Mouse (Mus musculus) myocyte (in vitro differentiated cells): ENCODE data around the gene Lrp1. TPM values are rescaled to one million over a fixed set of nuclear protein-coding genes. Genes with fewer than 3 reads are reported as not detected.

Experiments used
- H3K27me3 ChIP-seq: one replicate; pipeline ENCODE4 v1.6.1; 2011; ENCODE audit not compliant: control insufficient read depth, insufficient read depth, insufficient read length
- H3K36me3 ChIP-seq: one replicate; pipeline ENCODE4 v1.6.1; 2011; ENCODE audit not compliant: control insufficient read depth, insufficient read depth
- H3K4me2 ChIP-seq: one replicate; pipeline ENCODE4 v1.6.1; 2011; ENCODE audit warnings: low read depth, control low read depth
- H3K4me3 ChIP-seq: one replicate; pipeline ENCODE4 v1.5.1; 2011; ENCODE audit warnings: mild to moderate bottlenecking, control low read depth, moderate library complexity
- H3K79me2 ChIP-seq: one replicate; pipeline ENCODE4 v1.6.1; 2011; ENCODE audit not compliant: control insufficient read depth, insufficient read depth
- H3ac ChIP-seq: one replicate; pipeline ENCODE4 v1.6.1; 2011; ENCODE audit not compliant: control insufficient read depth, insufficient read length
- CEBPB ChIP-seq: IDR thresholded peaks from 2 replicates; pipeline ENCODE4 v1.6.1; 2011; ENCODE audit warnings: mild to moderate bottlenecking, moderate library complexity; ENCODE audit not compliant: poor library complexity, insufficient read depth, severe bottlenecking
- E2F4 ChIP-seq: IDR thresholded peaks from one replicate; pipeline ENCODE4 v1.6.1; 2011; ENCODE audit warnings: mild to moderate bottlenecking, control low read depth, moderate library complexity; ENCODE audit not compliant: insufficient read depth
- MAX ChIP-seq: IDR thresholded peaks from one replicate; pipeline ENCODE4 v1.6.1; 2011; ENCODE audit warnings: low read depth, mild to moderate bottlenecking, control low read depth
- MYOD1 ChIP-seq, 3 experiments: IDR thresholded peaks; one replicate each; pipeline ENCODE4 v1.6.1; 2011; ENCODE audit warnings: control low read depth in 2 of 3, low read depth in 2 of 3, mild to moderate bottlenecking in 2 of 3, moderate library complexity in 1 of 3; ENCODE audit not compliant: insufficient read length in 2 of 3, control insufficient read depth in 1 of 3
- MYOG ChIP-seq, 3 experiments: IDR thresholded peaks; one replicate each; pipeline ENCODE4 v1.6.1; 2011; ENCODE audit warnings: control low read depth in 2 of 3, low read depth in 2 of 3, mild to moderate bottlenecking in 2 of 3; ENCODE audit not compliant: insufficient read length in 2 of 3, control insufficient read depth in 1 of 3, insufficient read depth in 1 of 3
- POLR2A ChIP-seq: IDR thresholded peaks from one replicate; pipeline ENCODE4 v1.6.1; 2011; ENCODE audit warnings: low read depth, mild to moderate bottlenecking, control low read depth, moderate library complexity; ENCODE audit not compliant: insufficient read length
- POLR2AphosphoS2 ChIP-seq: IDR thresholded peaks from one replicate; pipeline ENCODE4 v1.6.1; 2011; ENCODE audit warnings: low read depth, control low read depth; ENCODE audit not compliant: insufficient read length
- REST ChIP-seq: IDR thresholded peaks from one replicate; pipeline ENCODE4 v1.6.1; 2011; ENCODE audit warnings: mild to moderate bottlenecking, control low read depth, moderate library complexity; ENCODE audit not compliant: insufficient read depth, insufficient read length
- SRF ChIP-seq: IDR thresholded peaks from one replicate; pipeline ENCODE4 v1.6.1; 2011; ENCODE audit warnings: low read depth; ENCODE audit not compliant: control insufficient read depth, insufficient read length
- TCF12 ChIP-seq: IDR thresholded peaks from one replicate; pipeline ENCODE4 v1.6.1; 2011; ENCODE audit warnings: mild to moderate bottlenecking, control low read depth; ENCODE audit not compliant: poor library complexity, insufficient read depth, severe bottlenecking
- TCF3 ChIP-seq: IDR thresholded peaks from one replicate; pipeline ENCODE4 v1.6.1; 2011; ENCODE audit warnings: low read depth, control low read depth; ENCODE audit not compliant: insufficient read length
- USF1 ChIP-seq: IDR thresholded peaks from one replicate; pipeline ENCODE4 v1.6.1; 2011; ENCODE audit warnings: low read depth, mild to moderate bottlenecking, control low read depth, moderate library complexity
- polyA plus RNA-seq: library from polyadenylated mRNA; unstranded; fragments of >200 nt; fragmentation: generic; extraction: Trizol; gene quantifications from one replicate; pipeline ENCODE4 v1.2.1, GENCODE M21; 2012; ENCODE audit warnings: missing spikeins

Lrp1 gene
- 244 TPM for polyA plus RNA-seq

GRCm38 (mm10) chr10:127620406-127621190 lies at the start of gene Lrp1:
Gene Lrp1, minus strand, starts transcription at chr10:127621148.
- H3ac ChIP-seq = peak within 1 kb of the TSS; percentile 3
- no peaks in the 10 kb centered on the region for H3K36me3 ChIP-seq
- TF ChIP-seq REST (no peak), POLR2A (peak; percentile 51)
- H3K27me3 ChIP-seq = no peaks in the 10 kb centered on the region
- peak within 1 kb of the TSS; percentile 85 for H3K4me3 ChIP-seq
- peaks cover 43% of the 10 kb centered on the region for H3K79me2 ChIP-seq
- peak within 1 kb of the TSS; percentile 94 for H3K4me2 ChIP-seq

GRCm38 (mm10) chr10:127670185-127670584 lies 49.2 kb upstream of the Lrp1 start:
- H3K4me2 ChIP-seq = no peak overlapping the region
- H3ac ChIP-seq = no peak overlapping the region
- H3K36me3 ChIP-seq = no peaks in the 10 kb centered on the region
- H3K27me3 ChIP-seq = no peaks in the 10 kb centered on the region
- no peak overlapping the region for H3K4me3 ChIP-seq
- TF ChIP-seq SRF = no peak
- TF ChIP-seq TCF3 = no peak
- TF ChIP-seq REST = no peak
- no peak for TF ChIP-seq POLR2AphosphoS2
- no peak for TF ChIP-seq E2F4
- no peak for TF ChIP-seq MYOD1 (IDR thresholded peaks at IDR 0.05; ENCODE audit: control insufficient read depth in 1 of 3, insufficient read length in 2 of 3, low read depth in 2 of 3)
- TF ChIP-seq MAX = no peak
- TF ChIP-seq MYOG (IDR thresholded peaks at IDR 0.05; ENCODE audit: control insufficient read depth in 1 of 3, insufficient read depth in 1 of 3, insufficient read length in 2 of 3, low read depth in 2 of 3) = no peak
- TF ChIP-seq POLR2A = no peak
- no peak for TF ChIP-seq TCF12
- no peak for TF ChIP-seq CEBPB
- no peak for TF ChIP-seq USF1
- H3K79me2 ChIP-seq = peaks cover 11% of the 10 kb centered on the region

- TF ChIP-seq E2F4 (no peak), MYOD1 (IDR thresholded peaks at IDR 0.05; ENCODE audit: control insufficient read depth in 1 of 3, insufficient read length in 2 of 3, low read depth in 2 of 3) (no peak), REST (no peak), TCF12 (no peak), CEBPB (no peak), POLR2A (no peak), SRF (no peak), MYOG (IDR thresholded peaks at IDR 0.05; ENCODE audit: control insufficient read depth in 1 of 3, insufficient read depth in 1 of 3, insufficient read length in 2 of 3, low read depth in 2 of 3) (no peak), TCF3 (no peak), MAX (no peak), USF1 (no peak), POLR2AphosphoS2 (no peak)
- H3K36me3 ChIP-seq = peaks cover under 1% of the 10 kb centered on the region
- peak overlapping the region; percentile 88 for H3K4me2 ChIP-seq
- H3K4me3 ChIP-seq = peak overlapping the region; percentile 98
- H3K79me2 ChIP-seq = peaks cover 21% of the 10 kb centered on the region
- no peak overlapping the region for H3ac ChIP-seq
- H3K27me3 ChIP-seq = no peaks in the 10 kb centered on the region
Observed at GRCm38 (mm10) chr10:127669170-127669569, 48.2 kb upstream of the Lrp1 start.

- TF ChIP-seq POLR2AphosphoS2 = peak; percentile 69
- TF ChIP-seq MYOG (IDR thresholded peaks at IDR 0.05; ENCODE audit: control insufficient read depth in 1 of 3, insufficient read depth in 1 of 3, insufficient read length in 2 of 3, low read depth in 2 of 3) = peak; percentile 12 to 75 (median 33)
- no peak for TF ChIP-seq USF1
- no peak for TF ChIP-seq TCF12
- peak in 2 of 3 experiments; percentile 42 to 54 for TF ChIP-seq MYOD1 (IDR thresholded peaks at IDR 0.05; ENCODE audit: control insufficient read depth in 1 of 3, insufficient read length in 2 of 3, low read depth in 2 of 3)
- peak; percentile 64 for TF ChIP-seq POLR2A
- TF ChIP-seq TCF3 = no peak
- no peak for TF ChIP-seq MAX
- no peak for TF ChIP-seq E2F4
- no peak for TF ChIP-seq REST
- TF ChIP-seq SRF = peak; percentile 4
- no peak for TF ChIP-seq CEBPB
- peak within 1 kb of the TSS; percentile 98 for H3K4me3 ChIP-seq
- peaks cover 5% of the 10 kb centered on the region for H3K36me3 ChIP-seq
- no peaks in the 10 kb centered on the region for H3K27me3 ChIP-seq
- H3ac ChIP-seq = peak within 1 kb of the TSS; percentile 72
- H3K4me2 ChIP-seq = peak within 1 kb of the TSS; percentile 90
- H3K79me2 ChIP-seq = peaks cover 29% of the 10 kb centered on the region
Observed at GRCm38 (mm10) chr10:127668093-127669050, 47.4 kb upstream of the Lrp1 start, which contains the start of gene Nab2. Gene Nab2, minus strand, starts transcription at chr10:127668568.
